Mouse (Mus musculus) brain, embryonic 14.5 days (tissue): ENCODE data around the gene Mast4. TPM values are rescaled to one million over a fixed set of nuclear protein-coding genes. Genes with fewer than 3 reads are reported as not detected.
A peak's percentile ranks its signal among the peaks of the same experiment; 100 is the strongest.

Experiments used
- DNase-seq: peaks from one replicate; pipeline ENCODE4 v3.0.0-alpha.2; 2011; ENCODE audit warnings: low read depth
- CTCF ChIP-seq: fragments of 200-500 bp; IDR thresholded peaks from 2 replicates; pipeline ENCODE4 v1.5.1; 2012; ENCODE audit warnings: inconsistent platforms, mild to moderate bottlenecking, moderate library complexity, borderline replicate concordance; ENCODE audit not compliant: insufficient read depth, insufficient read length; ENCODE audit errors: extremely low read depth
- POLR2A ChIP-seq: fragments of 200-500 bp; IDR thresholded peaks from 2 replicates; pipeline ENCODE4 v1.6.1; 2012; ENCODE audit warnings: mild to moderate bottlenecking, inconsistent platforms, borderline replicate concordance; ENCODE audit not compliant: poor library complexity, insufficient read depth, insufficient read length, severe bottlenecking; ENCODE audit errors: extremely low read depth
- polyA plus RNA-seq: library from polyadenylated mRNA; depleted of rRNA; stranded (reverse); fragments of >200 nt; gene quantifications from 2 replicates; pipeline ENCODE4 v1.2.3, GENCODE M21; 2012

Mast4 gene
- polyA plus RNA-seq, 1 experiment, result 30.7 TPM

DNA sequence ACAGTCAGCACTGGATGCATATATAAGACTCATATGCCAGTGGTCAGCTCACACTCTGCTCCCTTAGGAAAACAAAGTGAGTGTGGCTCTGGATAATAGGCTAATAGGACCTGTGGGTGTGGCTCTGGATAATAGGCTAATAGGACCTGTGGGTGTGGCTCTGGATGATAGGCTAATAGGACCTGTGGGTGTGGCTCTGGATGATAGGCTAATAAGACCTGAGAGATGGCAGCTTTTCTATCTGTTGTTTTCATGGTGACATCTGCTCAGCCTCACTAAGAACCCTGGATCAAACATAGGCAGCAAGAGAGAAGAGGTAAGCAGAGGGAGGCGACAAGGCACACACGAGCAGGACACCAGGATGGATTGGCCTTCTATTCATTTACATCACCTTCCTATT lies 483.7 kb downstream of the Mast4 start:
- no peak for TF ChIP-seq CTCF
- no peak for TF ChIP-seq POLR2A
- no peak for DNase-seq

DNA sequence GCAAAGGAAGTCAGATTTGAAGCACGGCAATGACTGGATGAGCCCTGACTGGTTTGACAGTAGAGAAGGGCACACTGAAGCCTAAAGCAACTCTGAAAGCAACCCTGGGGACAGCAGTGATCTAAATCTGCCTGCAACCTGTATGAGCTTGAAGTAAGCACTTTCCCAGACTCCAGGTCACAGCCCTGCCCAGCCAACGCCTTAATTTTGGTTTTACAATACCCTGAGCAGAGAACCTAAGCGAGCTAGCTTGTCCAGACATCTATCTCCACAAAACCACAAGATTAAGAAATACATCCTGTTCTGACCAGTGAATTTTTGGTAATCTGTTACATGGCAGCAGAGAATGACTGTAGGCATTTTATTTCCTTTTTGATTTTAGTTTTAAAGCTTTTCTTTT lies 485.2 kb downstream of the Mast4 start:
- TF ChIP-seq CTCF, result no peak
- no peak for TF ChIP-seq POLR2A
- DNase-seq, result no peak

DNA sequence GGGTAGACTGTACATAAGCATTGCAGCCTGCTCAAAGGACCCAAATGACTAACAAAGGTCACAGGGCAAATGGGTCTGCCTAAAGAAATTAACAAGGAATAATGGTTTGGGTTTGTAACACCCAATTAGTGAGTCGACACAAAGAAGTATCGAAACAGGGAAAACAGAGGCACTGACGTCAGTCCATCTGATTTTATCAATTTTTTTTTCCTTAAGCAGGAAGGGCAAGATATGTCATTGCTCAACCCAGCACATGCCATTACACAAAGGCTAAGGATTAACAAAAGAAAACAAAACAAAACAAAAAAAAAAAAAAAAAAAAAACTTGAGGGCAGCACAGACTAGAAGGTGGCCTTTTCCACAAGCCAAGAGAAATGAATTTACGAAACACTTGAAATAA lies 487.8 kb downstream of the Mast4 start:
- DNase-seq, result no peak
- TF ChIP-seq POLR2A (no peak), CTCF (no peak)

DNA sequence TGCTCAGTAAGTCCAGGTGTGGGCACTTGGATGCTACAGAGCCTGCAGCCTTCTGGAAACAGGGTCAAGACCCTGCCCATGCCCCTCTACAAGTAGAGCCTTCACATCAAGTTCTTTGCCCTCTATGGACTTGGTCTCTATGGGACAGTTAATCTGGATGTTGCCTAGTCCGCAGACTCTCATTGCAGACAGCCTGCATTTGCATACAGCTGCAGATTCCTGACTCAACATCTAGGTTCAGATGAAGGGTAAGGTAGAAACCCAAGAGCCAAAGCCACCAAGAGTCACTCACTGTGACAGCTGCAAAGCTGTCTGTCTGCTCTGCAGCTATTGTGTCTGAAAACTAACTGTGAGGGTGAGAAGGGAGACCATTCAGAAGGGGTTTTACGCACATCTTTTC lies 491.6 kb downstream of the Mast4 start:
- DNase-seq, result peak; percentile 24
- TF ChIP-seq POLR2A (no peak), CTCF (no peak)

DNA sequence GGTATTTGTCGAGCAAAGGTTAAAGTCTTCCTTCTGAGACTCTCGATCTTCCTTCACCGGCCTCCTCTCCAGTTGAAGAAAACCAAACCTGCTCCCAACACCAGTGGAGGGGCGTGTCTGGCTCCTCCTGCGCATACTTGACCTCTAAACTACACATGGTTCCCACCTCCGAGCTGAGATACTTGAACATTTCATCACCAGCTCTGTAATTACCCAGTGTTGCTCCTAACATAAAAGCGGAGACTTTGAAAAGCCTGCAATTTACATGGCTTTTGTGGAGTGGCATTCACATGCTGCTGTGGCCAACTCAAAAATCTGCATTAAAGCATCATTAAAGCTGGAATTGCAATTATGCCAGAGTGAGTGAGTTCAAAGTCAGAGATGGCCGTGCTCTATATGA lies 492.1 kb downstream of the Mast4 start:
- peak; percentile 67 for DNase-seq
- TF ChIP-seq CTCF (no peak), POLR2A (no peak)

- no peak for DNase-seq
- no peak for TF ChIP-seq CTCF
- no peak for TF ChIP-seq POLR2A
These were observed 494.4 kb downstream of the Mast4 start for GRCm38 (mm10) chr13:102839741-102840482.

- no peak for DNase-seq
- TF ChIP-seq POLR2A, result no peak
- no peak for TF ChIP-seq CTCF
These were observed 496.9 kb downstream of the Mast4 start for GRCm38 (mm10) chr13:102837427-102837826.

GRCm38 (mm10) chr13:102835336-102835735 lies 499.0 kb downstream of the Mast4 start:
- TF ChIP-seq CTCF (no peak), POLR2A (no peak)
- DNase-seq, result no peak

- TF ChIP-seq POLR2A (no peak), CTCF (no peak)
- DNase-seq, result no peak
These were observed 516.0 kb downstream of the Mast4 start for GRCm38 (mm10) chr13:102818287-102818686.

DNA sequence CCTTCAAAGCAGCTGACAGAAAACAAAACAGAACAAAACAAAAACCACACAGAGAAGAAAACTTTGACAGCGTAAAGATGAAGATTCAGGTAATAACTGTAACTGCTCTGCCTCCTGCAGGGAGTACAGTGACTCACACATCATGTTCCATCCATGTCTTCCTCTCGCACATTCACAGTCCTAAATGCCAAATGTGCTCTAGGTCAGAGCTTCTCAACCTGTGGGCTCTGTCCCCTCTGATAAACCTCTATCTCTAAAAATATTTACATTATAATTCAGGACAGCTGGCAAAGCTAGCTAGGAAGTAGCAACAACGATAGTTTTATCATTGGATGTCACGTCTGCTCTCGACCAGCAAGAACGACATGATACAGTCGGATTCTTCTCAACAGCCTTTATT lies 517.6 kb downstream of the Mast4 start:
- TF ChIP-seq POLR2A (no peak), CTCF (no peak)

GRCm38 (mm10) chr13:102815158-102815557 lies 519.1 kb downstream of the Mast4 start:
- no peak for TF ChIP-seq POLR2A
- TF ChIP-seq CTCF, result no peak
- DNase-seq, result no peak

More for the DNA sequence above, 517.6 kb downstream of the Mast4 start:
- DNase-seq, result no peak
